Mouse (Mus musculus): ENCODE measurements around the gene Xrcc4.

DNA sequence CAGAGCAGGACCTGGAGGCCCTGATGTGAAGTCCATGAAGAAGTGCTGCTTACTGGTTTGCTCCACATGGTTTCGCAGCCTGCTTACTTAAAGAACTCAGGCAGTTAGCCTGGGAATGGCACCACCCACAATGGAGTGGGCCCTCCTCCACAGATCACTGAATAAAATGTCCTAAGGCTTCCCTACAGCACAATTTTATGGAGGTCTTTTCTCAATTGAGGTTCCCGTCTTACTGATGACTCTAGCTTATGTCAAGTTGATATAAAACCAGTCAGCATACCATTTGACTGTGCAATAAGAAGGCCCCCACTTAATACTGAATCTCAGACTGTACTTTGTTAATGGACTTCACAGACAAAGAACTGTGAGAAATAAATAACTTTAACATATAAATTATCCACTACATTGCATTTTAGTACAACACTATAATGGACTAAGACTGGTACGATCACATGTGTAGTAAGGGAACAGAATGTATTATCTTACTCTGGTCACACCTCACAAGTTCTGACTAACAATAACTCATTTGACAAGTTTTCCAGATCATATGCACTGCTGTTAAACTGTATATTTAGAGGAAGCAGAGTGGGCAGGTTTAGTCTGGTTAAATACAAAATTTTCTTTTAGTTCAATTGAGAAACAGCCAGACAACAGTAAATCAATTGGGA, 170.5 kb downstream of the Xrcc4 start:
- no peak for TF ChIP-seq CTCF (IDR thresholded peaks at IDR 0.05; ENCODE audit: low read depth, low read length)
- TF ChIP-seq POLR2A (IDR thresholded peaks at IDR 0.05; ENCODE audit: insufficient read depth, low read length): no peak
